Mouse (Mus musculus) neutrophil, adult 5-6 weeks (primary cell): ENCODE data around the gene Olfr1406. TPM values are rescaled to one million over a fixed set of nuclear protein-coding genes. Genes with fewer than 3 reads are reported as not detected.
"Not testable (repeated sequence)": the region's sequence is repeated elsewhere in the genome, so short reads cannot be mapped to it uniquely, and the experiment has no call there.

Experiments
- ATAC-seq: fragments of 151-379, 151-347 bp; 2 replicates; pipeline ENCODE4 v1.8.0; 2017; ENCODE audit warnings: mild to moderate bottlenecking, moderate TSS enrichment; ENCODE audit not compliant: insufficient number of reproducible peaks, poor library complexity, low FRiP score, severe bottlenecking; ENCODE audit errors: extremely low read depth
- total RNA-seq: library from RNA; stranded (forward); fragments of 200-1000 nt; gene quantifications from 2 replicates; pipeline ENCODE4 v1.2.3, GENCODE M21; 2017

Gene Olfr1406
- not detected in 2 replicates for total RNA-seq

DNA sequence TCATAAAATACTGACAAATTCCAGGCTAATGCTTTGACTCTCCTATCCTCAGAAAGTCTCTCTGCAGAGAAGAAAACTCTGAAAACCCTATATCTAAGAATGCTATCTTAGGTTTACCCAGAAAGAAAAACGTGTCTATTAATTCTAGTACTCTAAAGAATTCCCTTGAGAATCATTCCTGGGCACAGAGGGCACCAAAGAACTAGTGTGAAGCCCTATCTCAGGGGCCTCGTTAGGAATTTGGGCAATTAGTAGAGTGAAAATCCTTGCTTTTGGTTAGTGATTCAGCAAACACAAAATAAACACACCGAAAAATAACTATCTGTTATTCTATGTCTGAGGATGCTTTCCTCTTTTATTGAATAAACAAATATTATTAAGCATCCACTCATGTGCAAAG, at the start of gene Olfr1406:
Gene Olfr1406 (minus strand): TSS at position 101 of the 400 bp plus-strand sequence.
- ATAC-seq = no peak

DNA sequence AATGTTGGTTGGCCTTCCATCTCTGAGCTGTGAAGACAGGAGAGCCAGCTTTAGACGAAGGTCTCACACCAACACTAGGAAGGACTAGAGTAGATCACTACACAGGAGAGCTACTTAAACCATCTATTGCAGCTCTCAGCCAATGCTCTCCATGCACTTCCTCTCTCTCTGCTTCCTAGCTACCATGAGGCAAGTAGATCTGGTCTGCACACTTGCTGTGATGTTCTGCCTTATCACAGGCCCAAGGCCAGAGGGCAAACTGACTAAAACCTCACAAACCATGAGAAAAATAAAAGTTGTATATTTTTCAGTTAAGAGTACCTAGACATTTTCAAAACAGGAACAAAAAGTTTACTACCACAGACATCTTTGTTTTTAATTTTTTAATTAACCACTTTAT, 46.6 kb upstream of the Olfr1406 start:
- not testable (repeated sequence) for ATAC-seq

DNA sequence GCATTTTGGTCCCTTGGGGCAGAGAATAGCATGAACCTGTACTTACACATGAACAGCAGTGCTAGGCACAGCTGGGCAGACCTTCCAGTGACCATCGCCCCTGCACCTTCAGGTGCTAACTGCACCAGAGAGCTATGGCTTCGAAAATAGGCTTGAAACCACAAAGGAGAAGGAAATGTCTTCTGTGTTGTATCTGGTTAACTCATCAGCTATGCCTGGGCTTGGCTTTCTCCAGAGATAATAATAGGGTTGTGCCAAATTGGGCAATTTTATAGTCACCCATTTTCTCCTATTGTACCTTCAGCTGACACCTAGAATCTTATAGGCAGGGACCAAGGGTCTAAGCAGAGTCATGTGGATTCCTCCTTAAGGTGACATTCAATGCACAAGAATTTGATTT, 36.6 kb upstream of the Olfr1406 start, which contains the start of gene Fcer1a:
Gene Fcer1a (minus strand): TSS at position 134 of the 400 bp plus-strand sequence.
- no peak for ATAC-seq

DNA sequence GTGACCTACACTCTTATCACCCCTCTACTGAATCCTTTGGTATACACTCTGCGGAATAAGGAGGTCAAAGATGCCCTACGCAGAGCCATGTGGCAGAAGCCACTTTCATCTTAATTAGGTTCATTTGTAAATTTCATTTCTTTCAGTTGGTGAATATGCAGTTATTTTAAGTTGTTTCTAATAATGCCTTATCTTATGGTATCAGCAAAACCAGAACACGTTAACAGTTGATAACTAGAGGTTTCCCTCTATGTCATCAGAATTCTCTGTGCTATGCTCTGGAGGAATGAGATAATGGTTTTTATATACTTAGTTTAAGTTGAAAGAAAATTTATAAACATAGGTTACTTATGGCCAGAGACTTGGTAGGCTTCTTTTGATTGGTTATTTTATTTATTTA, 26.0 kb upstream of the Olfr1406 start:
- no peak for ATAC-seq

DNA sequence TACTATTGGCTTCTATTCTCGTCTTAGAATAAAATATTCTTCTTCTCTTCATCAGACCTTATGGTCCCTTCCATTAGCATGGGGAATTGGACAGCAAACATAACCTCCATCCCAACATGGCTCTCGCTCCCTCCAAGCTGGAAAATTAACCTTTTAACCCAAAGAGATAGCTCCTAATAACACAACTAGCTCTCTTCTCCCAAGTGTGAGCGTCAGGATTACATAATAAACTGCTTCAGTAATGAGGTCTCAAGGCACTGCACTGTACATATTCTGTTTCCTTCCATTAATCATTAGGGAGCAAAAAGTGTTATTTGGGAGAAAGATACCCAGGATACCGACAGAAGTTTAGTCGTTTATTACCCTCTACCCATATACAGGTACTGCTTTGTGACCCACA, 21.7 kb upstream of the Olfr1406 start, which contains the start of gene Olfr1404:
Gene Olfr1404 (plus strand): TSS at position 301 of the 400 bp plus-strand sequence.
- no peak for ATAC-seq

DNA sequence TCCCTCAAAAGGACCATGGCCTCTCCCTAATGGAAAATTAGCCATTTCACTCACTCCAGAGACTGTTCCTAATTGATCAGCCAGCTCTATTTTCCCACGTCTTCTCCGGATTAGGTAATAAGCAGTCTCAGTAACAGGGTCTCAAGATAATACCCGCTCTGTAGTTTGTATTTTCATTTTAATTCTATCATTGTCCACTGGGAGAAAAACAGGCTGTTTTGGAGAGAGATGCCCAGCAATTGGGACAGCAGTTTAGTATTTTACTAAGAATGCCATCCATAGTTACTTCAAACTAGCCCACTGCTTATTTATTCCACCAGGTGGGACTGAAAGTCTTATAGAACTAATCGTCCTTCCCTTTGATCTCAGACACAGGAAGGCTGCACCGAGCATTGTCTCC, 7.1 kb upstream of the Olfr1406 start, which contains the start of gene Olfr218:
Gene Olfr218 (plus strand): TSS at position 301 of the 400 bp plus-strand sequence.
- no peak for ATAC-seq

DNA sequence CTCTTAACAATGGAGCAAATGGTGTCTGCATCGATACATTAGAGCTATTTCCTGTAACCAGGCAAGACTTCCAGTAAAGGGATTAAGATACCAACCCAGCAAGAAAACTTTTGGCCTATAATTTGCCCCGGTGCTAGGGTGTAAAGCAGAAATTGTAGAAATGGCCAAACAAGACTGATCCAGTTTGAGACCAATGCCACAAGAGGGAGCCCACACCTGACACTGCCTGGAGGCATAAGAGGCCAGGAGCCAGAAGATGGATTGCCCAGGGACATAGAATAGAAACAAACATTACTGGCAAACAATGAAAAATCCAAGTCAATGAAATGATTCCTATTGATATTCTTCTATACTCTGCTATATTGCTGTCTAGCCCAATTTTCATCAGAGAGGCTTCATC, 5.9 kb upstream of the Olfr1406 start:
- ATAC-seq = no peak

DNA sequence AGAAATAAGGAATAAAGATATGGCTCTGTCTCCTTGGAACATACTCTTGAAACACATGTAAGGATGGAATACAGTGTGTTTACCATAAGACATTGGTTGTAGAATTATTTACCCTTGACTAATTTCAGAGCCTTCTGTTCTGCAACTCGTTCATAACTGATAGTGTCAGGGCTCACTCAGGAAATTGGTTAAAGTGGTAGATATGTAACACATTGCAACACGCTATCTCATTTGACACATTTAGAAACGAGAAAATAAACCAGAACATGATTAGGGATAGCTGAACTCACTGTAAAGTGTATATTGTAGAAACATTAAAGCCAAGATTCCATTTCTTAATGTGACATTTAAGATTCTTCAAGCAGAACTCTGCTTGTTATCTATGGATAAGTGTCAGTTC, 1.6 kb upstream of the Olfr1406 start:
- no peak for ATAC-seq

DNA sequence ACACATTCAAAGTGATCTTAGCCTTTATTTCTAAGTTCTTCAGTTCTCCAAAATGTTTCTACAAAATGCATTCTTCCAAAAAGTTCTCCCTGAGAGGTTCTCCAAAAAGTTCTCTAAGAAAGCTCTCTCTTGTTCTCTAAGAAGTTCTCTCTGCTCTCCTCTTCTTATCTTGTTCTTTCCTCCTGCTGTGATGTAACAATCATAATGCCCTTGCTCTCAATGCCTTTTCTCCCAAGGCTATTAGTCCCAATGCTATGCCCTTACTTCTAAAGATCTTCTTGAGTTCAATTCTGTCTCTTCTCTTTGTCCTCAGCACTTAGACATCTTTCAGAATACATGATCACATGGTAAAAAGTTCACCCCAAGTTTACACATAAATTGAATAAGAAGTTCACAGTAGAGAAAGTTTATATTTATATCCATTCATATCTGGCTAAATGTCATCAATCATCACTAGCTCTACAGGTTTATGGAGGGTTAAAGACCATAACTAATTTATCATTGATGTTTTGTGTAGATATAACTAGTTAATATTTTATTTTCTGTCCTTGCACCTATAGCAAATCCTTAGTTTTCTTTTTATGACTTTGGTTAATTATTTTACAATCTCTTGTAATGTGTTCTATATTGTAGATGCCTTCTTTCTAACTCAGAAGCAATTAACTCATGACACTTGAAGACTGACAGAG, 16.1 kb downstream of the Olfr1406 start:
- no peak for ATAC-seq

DNA sequence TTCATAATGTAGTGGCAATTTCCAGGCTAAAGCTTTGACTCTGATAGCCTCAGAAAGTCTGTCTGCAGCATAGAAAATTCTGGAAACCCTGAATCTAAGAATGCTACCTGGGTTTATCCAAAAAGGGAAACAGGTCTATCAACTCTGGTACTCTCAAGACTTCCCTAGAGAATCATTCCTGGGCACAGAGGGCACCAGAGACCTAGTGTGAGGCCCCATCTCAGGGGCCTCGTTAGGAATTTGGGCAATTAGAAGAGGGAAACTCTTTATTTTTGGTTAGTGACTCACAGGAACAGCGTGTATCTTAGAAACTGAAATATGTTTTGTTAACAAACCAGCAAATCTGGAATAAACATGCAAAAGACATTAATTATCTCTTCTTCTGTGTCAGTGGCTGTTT, 53.2 kb downstream of the Olfr1406 start, which contains the start of gene Olfr1408:
Gene Olfr1408 (minus strand): TSS at position 101 of the 400 bp plus-strand sequence.
- no peak for ATAC-seq

Other genes with a start within 250 kb of the Olfr1406 start
- 0.23 TPM in 1 of 2 replicates, not detected in the other for gene Olfr16, start 240.2 kb downstream of the Olfr1406 start, total RNA-seq
- gene Olfr1408, start 53.3 kb downstream of the Olfr1406 start, total RNA-seq = 0.12 TPM in 1 of 2 replicates, not detected in the other
- not detected in 2 replicates for gene Olfr218, start 7.2 kb upstream of the Olfr1406 start, total RNA-seq
- not detected in 2 replicates for gene Olfr1404, start 21.8 kb upstream of the Olfr1406 start, total RNA-seq
- gene Fcer1a, start 36.6 kb upstream of the Olfr1406 start, total RNA-seq = 1.8 TPM in 1 of 2 replicates, not detected in the other
- gene Olfr418, start 75.4 kb upstream of the Olfr1406 start, total RNA-seq = not detected in 2 replicates
- not detected in 2 replicates for gene Mptx2, start 87.1 kb upstream of the Olfr1406 start, total RNA-seq
- not detected in 2 replicates for gene Ackr1, start 143.1 kb upstream of the Olfr1406 start, total RNA-seq
- gene Aim2, start 160.2 kb upstream of the Olfr1406 start, total RNA-seq = 207 and 213 TPM in 2 replicates
- gene Cadm3, start 177.1 kb upstream of the Olfr1406 start, total RNA-seq = 0.37 TPM in 1 of 2 replicates, not detected in the other